Mouse (Mus musculus): ENCODE measurements at regions not wholly inside any gene's neighbourhood (a gene's known extent, or its start where the extent isn't known, plus 50 kb on each side); places are given as distances from the start of the nearest gene placed in this dataset.

GRCm38 (mm10) chr8:18536059-18536458 is 442.0 kb downstream of the Defb40 start:
- H3K4me1 ChIP-seq: no peaks in the 10 kb centered on the region
- H3K9me3 ChIP-seq: no peaks in the 10 kb centered on the region
- no peak for ATAC-seq (replicated peaks)
- H3K27me3 ChIP-seq: no peaks in the 10 kb centered on the region
- no peak overlapping the region for H3K9ac ChIP-seq (replicated peaks)
- WGBS: 87% methylated on average over 2 of the region's 2 CpGs
- H3K4me3 ChIP-seq: no peak overlapping the region
- no peaks in the 10 kb centered on the region for H3K36me3 ChIP-seq
- no peak overlapping the region for H3K4me2 ChIP-seq (replicated peaks)
- no peak overlapping the region for H3K27ac ChIP-seq (replicated peaks)

GRCm38 (mm10) chr8:18528120-18528519 is 449.9 kb downstream of the Defb40 start:
- no peak overlapping the region for H3K27ac ChIP-seq (replicated peaks)
- H3K9ac ChIP-seq (replicated peaks): no peak overlapping the region
- 79% methylated on average over 6 of the region's 6 CpGs for WGBS
- H3K4me3 ChIP-seq: no peak overlapping the region
- H3K36me3 ChIP-seq: no peaks in the 10 kb centered on the region
- no peak overlapping the region for H3K4me2 ChIP-seq (replicated peaks)
- no peaks in the 10 kb centered on the region for H3K27me3 ChIP-seq
- no peaks in the 10 kb centered on the region for H3K4me1 ChIP-seq
- peak; percentile 41; the same call in 1 of the 2 replicates for ATAC-seq (replicated peaks)
- no peaks in the 10 kb centered on the region for H3K9me3 ChIP-seq

DNA sequence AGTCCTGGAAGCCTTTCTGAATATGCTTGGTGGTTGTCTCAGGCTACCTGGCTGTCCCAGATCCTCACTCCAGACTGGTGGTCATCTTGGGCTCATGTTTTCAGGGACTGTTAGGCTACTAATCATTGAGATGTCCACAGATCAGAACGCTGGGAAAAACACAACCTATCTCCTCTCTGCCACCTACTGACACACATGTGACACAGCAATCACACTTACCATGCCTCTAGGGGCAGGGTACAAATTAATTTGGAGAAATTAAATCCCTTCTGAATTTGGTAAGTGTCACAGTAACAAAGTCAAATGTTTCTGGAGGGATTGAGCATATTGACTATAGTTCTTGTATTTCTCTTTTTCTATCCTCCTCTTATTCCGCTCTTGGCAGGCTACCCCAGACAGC is 465.6 kb downstream of the Defb40 start:
- Histone ChIP-seq H3K27me3 (no peaks in the 10 kb centered on the region), H3K9me3 (no peaks in the 10 kb centered on the region), H3K36me3 (no peaks in the 10 kb centered on the region), H3K27ac (replicated peaks) (no peak overlapping the region), H3K4me3 (no peak overlapping the region), H3K9ac (replicated peaks) (no peak overlapping the region), H3K4me2 (replicated peaks) (no peak overlapping the region), H3K4me1 (no peaks in the 10 kb centered on the region)
- no peak for ATAC-seq (replicated peaks)
- 57% methylated on average over 2 of the region's 2 CpGs for WGBS

- Histone ChIP-seq H3K4me3 (no peak overlapping the region), H3K4me1 (peaks cover 7% of the 10 kb centered on the region; the same call in 1 of the 2 replicates), H3K9me3 (no peaks in the 10 kb centered on the region), H3K27ac (replicated peaks) (0 out of 2 replicates have a peak overlapping the region, but pooled peaks have one; percentile 7), H3K27me3 (no peaks in the 10 kb centered on the region), H3K4me2 (replicated peaks) (no peak overlapping the region), H3K9ac (replicated peaks) (no peak overlapping the region), H3K36me3 (no peaks in the 10 kb centered on the region)
- ATAC-seq (replicated peaks): peak; percentile 71
- WGBS: 71% methylated on average over 13 of the region's 13 CpGs
Measured at GRCm38 (mm10) chr8:18506158-18507022, 471.7 kb downstream of the Defb40 start.

- no peak overlapping the region for H3K9ac ChIP-seq (replicated peaks)
- H3K36me3 ChIP-seq: no peaks in the 10 kb centered on the region
- no peaks in the 10 kb centered on the region for H3K4me1 ChIP-seq
- H3K27me3 ChIP-seq: no peaks in the 10 kb centered on the region
- no peak overlapping the region for H3K27ac ChIP-seq (replicated peaks)
- ATAC-seq (replicated peaks): no peak
- no peak overlapping the region for H3K4me3 ChIP-seq
- 90% methylated on average over 5 of the region's 5 CpGs for WGBS
- H3K9me3 ChIP-seq: no peaks in the 10 kb centered on the region
- H3K4me2 ChIP-seq (replicated peaks): no peak overlapping the region
Measured at GRCm38 (mm10) chr8:18490620-18491019, 487.4 kb downstream of the Defb40 start.

DNA sequence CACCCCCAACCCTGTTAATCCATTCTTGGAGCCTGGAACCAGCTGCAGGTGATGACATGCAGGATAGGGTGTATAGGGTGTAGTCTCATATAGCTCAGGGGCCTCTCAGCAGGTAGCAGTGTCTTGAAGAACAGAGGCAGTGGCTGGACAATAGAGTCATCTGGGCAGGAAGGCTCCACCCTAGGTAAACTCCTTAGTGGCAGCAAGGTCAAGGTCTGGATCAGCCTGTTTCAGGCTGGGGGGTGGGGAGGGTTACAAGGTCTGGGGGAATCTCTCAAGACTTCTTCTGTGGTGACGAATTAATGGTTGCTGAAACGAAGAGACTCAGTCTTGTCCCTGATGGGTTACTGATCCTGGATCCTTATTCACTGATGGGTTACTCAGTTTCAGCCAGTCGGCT is 498.0 kb downstream of the Defb40 start:
- no peak overlapping the region for H3K4me2 ChIP-seq (replicated peaks)
- no peak for ATAC-seq (replicated peaks)
- 83% methylated on average over 3 of the region's 3 CpGs for WGBS
- no peak overlapping the region for H3K4me3 ChIP-seq
- H3K27ac ChIP-seq (replicated peaks): no peak overlapping the region
- no peaks in the 10 kb centered on the region for H3K27me3 ChIP-seq
- no peaks in the 10 kb centered on the region for H3K4me1 ChIP-seq
- H3K36me3 ChIP-seq: no peaks in the 10 kb centered on the region
- no peak overlapping the region for H3K9ac ChIP-seq (replicated peaks)
- no peaks in the 10 kb centered on the region for H3K9me3 ChIP-seq

GRCm38 (mm10) chr8:18478166-18478565 is 499.9 kb downstream of the Defb40 start:
- Histone ChIP-seq H3K4me1 (no peaks in the 10 kb centered on the region), H3K27ac (replicated peaks) (no peak overlapping the region), H3K9ac (replicated peaks) (no peak overlapping the region), H3K9me3 (no peaks in the 10 kb centered on the region), H3K27me3 (no peaks in the 10 kb centered on the region), H3K4me2 (replicated peaks) (no peak overlapping the region), H3K36me3 (no peaks in the 10 kb centered on the region), H3K4me3 (no peak overlapping the region)
- WGBS: 88% methylated on average over 4 of the region's 4 CpGs
- no peak for ATAC-seq (replicated peaks)

- no peak for ATAC-seq (replicated peaks)
- Histone ChIP-seq H3K36me3 (no peaks in the 10 kb centered on the region), H3K27ac (replicated peaks) (no peak overlapping the region), H3K9ac (replicated peaks) (no peak overlapping the region), H3K27me3 (no peaks in the 10 kb centered on the region), H3K4me1 (no peaks in the 10 kb centered on the region), H3K4me2 (replicated peaks) (no peak overlapping the region), H3K4me3 (no peak overlapping the region), H3K9me3 (no peaks in the 10 kb centered on the region)
- WGBS: 83% methylated on average over 7 of the region's 7 CpGs
Measured at GRCm38 (mm10) chr8:18467511-18467910, 510.5 kb downstream of the Defb40 start.

GRCm38 (mm10) chr8:18460609-18461008 is 517.4 kb downstream of the Defb40 start:
- Histone ChIP-seq H3K36me3 (no peaks in the 10 kb centered on the region), H3K27ac (replicated peaks) (no peak overlapping the region), H3K27me3 (no peaks in the 10 kb centered on the region), H3K4me2 (replicated peaks) (no peak overlapping the region), H3K4me1 (no peaks in the 10 kb centered on the region), H3K9me3 (no peaks in the 10 kb centered on the region), H3K4me3 (no peak overlapping the region), H3K9ac (replicated peaks) (no peak overlapping the region)
- ATAC-seq (replicated peaks): no peak
- 78% methylated on average over 4 of the region's 4 CpGs for WGBS

- no peaks in the 10 kb centered on the region for H3K27me3 ChIP-seq
- H3K9me3 ChIP-seq: no peaks in the 10 kb centered on the region
- no peak overlapping the region for H3K4me3 ChIP-seq
- 93% methylated on average over 6 of the region's 6 CpGs for WGBS
- H3K27ac ChIP-seq (replicated peaks): no peak overlapping the region
- no peaks in the 10 kb centered on the region for H3K4me1 ChIP-seq
- no peak overlapping the region for H3K4me2 ChIP-seq (replicated peaks)
- H3K9ac ChIP-seq (replicated peaks): no peak overlapping the region
- no peak for ATAC-seq (replicated peaks)
- no peaks in the 10 kb centered on the region for H3K36me3 ChIP-seq
Measured at GRCm38 (mm10) chr8:18457470-18457869, 520.6 kb downstream of the Defb40 start.

GRCm38 (mm10) chr8:18449015-18449414 is 529.0 kb downstream of the Defb40 start:
- Histone ChIP-seq H3K36me3 (no peaks in the 10 kb centered on the region), H3K27me3 (no peaks in the 10 kb centered on the region), H3K27ac (replicated peaks) (no peak overlapping the region), H3K9me3 (no peaks in the 10 kb centered on the region), H3K4me1 (no peaks in the 10 kb centered on the region), H3K4me2 (replicated peaks) (no peak overlapping the region), H3K9ac (replicated peaks) (no peak overlapping the region), H3K4me3 (no peak overlapping the region)
- WGBS: 73% methylated on average over 3 of the region's 3 CpGs
- no peak for ATAC-seq (replicated peaks)

DNA sequence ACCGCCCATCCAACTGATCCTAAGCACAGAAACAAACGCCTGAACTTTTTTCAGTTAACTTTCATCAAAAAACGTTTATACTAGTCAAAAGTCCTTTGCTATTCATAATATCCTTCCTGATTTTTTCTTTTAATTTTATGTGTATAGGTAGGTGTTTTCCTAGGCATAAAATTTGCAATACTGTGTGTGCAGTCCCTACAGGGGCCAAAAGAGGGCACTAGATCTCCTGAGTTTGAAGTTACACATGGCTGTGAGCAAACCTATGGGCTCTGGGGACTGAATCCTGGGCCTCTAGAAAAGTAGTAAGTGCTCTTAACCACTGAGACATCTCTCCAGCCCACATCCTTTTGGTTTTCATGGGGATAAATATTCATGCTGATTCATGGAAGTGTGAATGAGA is 535.8 kb downstream of the Defb40 start:
- Histone ChIP-seq H3K36me3 (no peaks in the 10 kb centered on the region), H3K4me2 (replicated peaks) (no peak overlapping the region), H3K27ac (replicated peaks) (no peak overlapping the region), H3K4me3 (no peak overlapping the region), H3K27me3 (no peaks in the 10 kb centered on the region), H3K4me1 (no peaks in the 10 kb centered on the region), H3K9me3 (no peaks in the 10 kb centered on the region), H3K9ac (replicated peaks) (no peak overlapping the region)
- ATAC-seq (replicated peaks): no peak
- 69% methylated on average over 3 of the region's 3 CpGs for WGBS

DNA sequence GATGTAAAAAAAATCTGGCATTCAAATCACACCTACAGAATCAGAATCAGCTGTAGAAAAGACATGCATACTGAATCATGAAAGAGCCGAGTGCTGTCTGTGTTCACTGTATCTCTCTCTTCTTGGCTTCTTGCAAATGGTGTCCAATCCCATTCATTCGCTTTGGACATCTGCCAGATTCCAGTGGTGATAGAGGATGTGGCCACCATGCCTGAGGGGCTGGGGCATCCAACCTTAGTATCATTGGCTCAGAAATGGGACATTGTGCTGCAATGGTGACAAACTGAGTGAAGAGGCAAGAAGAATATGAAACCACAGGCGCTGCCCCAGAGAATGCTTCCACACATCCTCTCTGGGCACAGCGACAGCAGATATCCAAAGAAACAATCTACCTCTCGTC is 555.2 kb downstream of the Defb40 start:
- Histone ChIP-seq H3K27ac (replicated peaks) (no peak overlapping the region), H3K36me3 (no peaks in the 10 kb centered on the region), H3K27me3 (no peaks in the 10 kb centered on the region), H3K4me2 (replicated peaks) (no peak overlapping the region), H3K9ac (replicated peaks) (no peak overlapping the region), H3K4me3 (no peak overlapping the region), H3K9me3 (peaks cover 4% of the 10 kb centered on the region; the same call in 1 of the 2 replicates), H3K4me1 (no peaks in the 10 kb centered on the region)
- ATAC-seq (replicated peaks): no peak
- WGBS: 79% methylated on average over 5 of the region's 5 CpGs

Data from forebrain, embryonic 15.5 days (tissue).